Mouse (Mus musculus): ENCODE data around the gene Arsb.

DNA sequence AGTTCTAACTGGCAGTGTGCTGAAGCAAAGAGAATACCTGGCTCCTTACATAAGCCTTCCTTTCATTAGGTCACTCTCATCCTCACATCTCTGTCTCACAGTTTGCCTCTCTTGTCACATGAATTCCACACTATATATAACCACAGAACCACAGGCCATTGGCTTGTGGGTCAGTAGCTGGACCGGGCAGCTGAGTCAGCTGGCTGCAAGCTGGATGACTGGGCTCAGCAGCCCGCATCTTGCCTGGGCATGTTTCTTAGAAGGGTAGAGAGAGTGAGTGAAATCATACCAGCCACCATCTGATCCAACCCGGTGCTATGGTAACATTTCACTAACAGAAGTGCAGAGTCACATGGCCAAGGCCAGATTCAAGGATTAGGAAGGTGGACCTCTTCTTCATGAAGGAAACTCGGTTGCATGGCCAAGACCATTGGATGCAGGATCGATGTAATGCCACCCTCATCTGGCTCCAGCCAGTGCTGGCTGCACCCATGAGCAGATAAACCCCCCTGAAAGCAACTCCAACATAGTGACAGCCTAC lies 221.0 kb downstream of the Arsb start:
- TF ChIP-seq POLR2A (IDR thresholded peaks at IDR 0.05; ENCODE audit: extremely low read depth, insufficient read depth, low read length) (no peak), CTCF (IDR thresholded peaks at IDR 0.05; ENCODE audit: low read depth, low read length) (no peak)
